Mouse (Mus musculus) MEL (cell line): Measurements from ENCODE around the gene Tnrc18. TPM values are rescaled to one million over a fixed set of nuclear protein-coding genes. Genes with fewer than 3 reads are reported as not detected.

Experiments
- DNase-seq: peaks from one replicate; pipeline ENCODE4 v3.0.0; 2011; ENCODE audit warnings: low read depth, low spot score
- H3K27ac ChIP-seq: 2 replicates; pipeline ENCODE4 v1.5.1; 2012; ENCODE audit warnings: low read depth, mild to moderate bottlenecking, control low read depth, low read length, moderate library complexity; ENCODE audit not compliant: control insufficient read depth
- H3K27me3 ChIP-seq, 2 experiments: fragments of 150-350 bp in 1 of 2; sonication (generic) in 1 of 2; 2 replicates each; pipeline ENCODE4 v1.6.1; 2012; ENCODE audit warnings: low read length in 2 of 2, mild to moderate bottlenecking in 2 of 2, improper control_type of control experiment in 1 of 2, moderate library complexity in 1 of 2; ENCODE audit not compliant: insufficient read depth in 2 of 2, control insufficient read depth in 1 of 2
- H3K36me3 ChIP-seq, 2 experiments: 2 replicates each; pipeline ENCODE4 v1.6.1; 2012 to 2014; ENCODE audit warnings: low read length in 2 of 2, improper control_type of control experiment in 1 of 2, inconsistent platforms in 1 of 2, mild to moderate bottlenecking in 1 of 2; ENCODE audit not compliant: insufficient read depth in 2 of 2, control insufficient read depth in 1 of 2
- H3K4me1 ChIP-seq, 2 experiments: fragments of 150-350 bp in 1 of 2; sonication (generic) in 1 of 2; 2 replicates each; pipeline ENCODE4 v1.6.1; 2012; ENCODE audit warnings: low read length in 2 of 2, improper control_type of control experiment in 1 of 2, mild to moderate bottlenecking in 1 of 2; ENCODE audit not compliant: insufficient read depth in 2 of 2, control insufficient read depth in 1 of 2
- H3K4me3 ChIP-seq, 2 experiments: fragments of 150-350 bp in 1 of 2; sonication (generic) in 1 of 2; 2 replicates each; pipeline ENCODE4 v1.5.1; 2012; ENCODE audit warnings: low read depth in 2 of 2, low read length in 2 of 2, mild to moderate bottlenecking in 2 of 2, moderate library complexity in 2 of 2, control low read depth in 1 of 2, improper control_type of control experiment in 1 of 2; ENCODE audit not compliant: control insufficient read depth in 1 of 2, insufficient read depth in 1 of 2
- H3K79me2 ChIP-seq: 2 replicates; pipeline ENCODE4 v1.6.1; 2012; ENCODE audit warnings: mild to moderate bottlenecking, low read length, moderate library complexity; ENCODE audit not compliant: control insufficient read depth, poor library complexity, insufficient read depth
- H3K9ac ChIP-seq: 2 replicates; pipeline ENCODE4 v1.6.1; 2012; ENCODE audit warnings: low read depth, mild to moderate bottlenecking, control low read depth, low read length, moderate library complexity; ENCODE audit not compliant: control insufficient read depth, poor library complexity, severe bottlenecking
- H3K9me3 ChIP-seq: fragments of 150-350 bp; sonication (generic); replicated peaks from 2 replicates; pipeline ENCODE4 v1.6.1; 2012; ENCODE audit warnings: mild to moderate bottlenecking, low read length, improper control_type of control experiment, moderate library complexity; ENCODE audit not compliant: insufficient read depth
- CHD2 ChIP-seq: IDR thresholded peaks from 2 replicates; pipeline ENCODE4 v1.6.1; 2011; ENCODE audit warnings: low read length, improper control_type of control experiment
- CTCF ChIP-seq, 3 experiments: IDR thresholded peaks in 2 of 3; conservative IDR thresholded peaks in 1 of 3; 2 replicates each; pipeline ENCODE4 v1.5.1; 2011 to 2012; ENCODE audit warnings: low read length in 3 of 3, low read depth in 2 of 3, mild to moderate bottlenecking in 2 of 3, improper control_type of control experiment in 1 of 3, inconsistent platforms in 1 of 3, mixed read lengths in 1 of 3, moderate library complexity in 1 of 3; ENCODE audit not compliant: control insufficient read depth in 1 of 3, insufficient read depth in 1 of 3, poor library complexity in 1 of 3, severe bottlenecking in 1 of 3
- ELF1 ChIP-seq: IDR thresholded peaks from 2 replicates; pipeline ENCODE4 v1.6.1; 2014; ENCODE audit warnings: low read depth, mild to moderate bottlenecking, inconsistent platforms, low read length, improper control_type of control experiment, moderate library complexity
- EP300 ChIP-seq, 2 experiments: IDR thresholded peaks; 2 replicates each; pipeline ENCODE4 v1.6.1; 2011; ENCODE audit warnings: improper control_type of control experiment in 2 of 2, low read length in 2 of 2, low read depth in 1 of 2, mild to moderate bottlenecking in 1 of 2
- ETS1 ChIP-seq: IDR thresholded peaks from 2 replicates; pipeline ENCODE4 v1.6.1; 2012; ENCODE audit warnings: low read depth, mild to moderate bottlenecking, inconsistent platforms, low read length, improper control_type of control experiment, moderate library complexity
- GABPA ChIP-seq: IDR thresholded peaks from 2 replicates; pipeline ENCODE4 v1.6.1; 2012; ENCODE audit warnings: low read depth, mild to moderate bottlenecking, inconsistent platforms, low read length, improper control_type of control experiment, moderate library complexity
- GATA1 ChIP-seq: IDR thresholded peaks from 2 replicates; pipeline ENCODE4 v1.6.1; 2011; ENCODE audit warnings: low read depth, low read length, improper control_type of control experiment
- KAT2A ChIP-seq: conservative IDR thresholded peaks from 2 replicates; pipeline ENCODE4 v1.6.1; 2012; ENCODE audit warnings: low read depth, low read length, improper control_type of control experiment, inconsistent platforms
- MAX ChIP-seq: IDR thresholded peaks from 2 replicates; pipeline ENCODE4 v1.6.1; 2011; ENCODE audit warnings: low read length, improper control_type of control experiment
- MEF2A ChIP-seq: IDR thresholded peaks from 2 replicates; pipeline ENCODE4 v1.6.1; 2014; ENCODE audit warnings: low read depth, mild to moderate bottlenecking, inconsistent platforms, low read length, improper control_type of control experiment; ENCODE audit not compliant: poor library complexity, insufficient replicate concordance, severe bottlenecking; ENCODE audit errors: extremely low read depth
- MYB ChIP-seq: IDR thresholded peaks from 2 replicates; pipeline ENCODE4 v1.6.1; 2011; ENCODE audit warnings: mild to moderate bottlenecking, low read depth, low read length, improper control_type of control experiment
- MYC ChIP-seq: IDR thresholded peaks from 2 replicates; pipeline ENCODE4 v1.6.1; 2011; ENCODE audit warnings: low read depth, mild to moderate bottlenecking, low read length, improper control_type of control experiment, moderate library complexity
- NELFE ChIP-seq: IDR thresholded peaks from 2 replicates; pipeline ENCODE4 v1.6.1; 2011; ENCODE audit warnings: low read depth, low read length, improper control_type of control experiment
- NRF1 ChIP-seq: IDR thresholded peaks from 2 replicates; pipeline ENCODE4 v1.6.1; 2014; ENCODE audit warnings: low read depth, mild to moderate bottlenecking, inconsistent platforms, low read length, improper control_type of control experiment, moderate library complexity; ENCODE audit not compliant: poor library complexity, insufficient read depth, severe bottlenecking
- POLR2A ChIP-seq, 2 experiments: IDR thresholded peaks; 2 replicates each; pipeline ENCODE4 v1.6.1; 2011 to 2012; ENCODE audit warnings: low read length in 2 of 2, mild to moderate bottlenecking in 2 of 2, control low read depth in 1 of 2, improper control_type of control experiment in 1 of 2, low read depth in 1 of 2, moderate library complexity in 1 of 2; ENCODE audit not compliant: control insufficient read depth in 1 of 2, insufficient read depth in 1 of 2, poor library complexity in 1 of 2
- POLR2AphosphoS2 ChIP-seq: IDR thresholded peaks from 2 replicates; pipeline ENCODE4 v1.6.1; 2011; ENCODE audit warnings: low read length, improper control_type of control experiment
- RCOR1 ChIP-seq: IDR thresholded peaks from 2 replicates; pipeline ENCODE4 v1.6.1; 2012; ENCODE audit warnings: low read depth, mild to moderate bottlenecking, inconsistent platforms, low read length, improper control_type of control experiment
- SMC3 ChIP-seq: IDR thresholded peaks from 2 replicates; pipeline ENCODE4 v1.6.1; 2011; ENCODE audit warnings: low read depth, low read length, improper control_type of control experiment
- TBP ChIP-seq: IDR thresholded peaks from 2 replicates; pipeline ENCODE4 v1.8.0; 2011; ENCODE audit warnings: low read depth, low read length, improper control_type of control experiment
- UBTF ChIP-seq: IDR thresholded peaks from 2 replicates; pipeline ENCODE4 v1.6.1; 2012; ENCODE audit warnings: low read depth, mild to moderate bottlenecking, inconsistent platforms, low read length, improper control_type of control experiment, moderate library complexity, borderline replicate concordance; ENCODE audit not compliant: insufficient read depth
- USF1 ChIP-seq: IDR thresholded peaks from 2 replicates; pipeline ENCODE4 v1.6.1; 2014; ENCODE audit warnings: low read depth, mild to moderate bottlenecking, inconsistent platforms, low read length, improper control_type of control experiment, moderate library complexity
- ZC3H11A ChIP-seq: IDR thresholded peaks from 2 replicates; pipeline ENCODE4 v1.6.1; 2012; ENCODE audit warnings: low read depth, mild to moderate bottlenecking, inconsistent platforms, low read length, improper control_type of control experiment
- ZKSCAN1 ChIP-seq: IDR thresholded peaks from 2 replicates; pipeline ENCODE4 v1.6.1; 2012; ENCODE audit warnings: low read depth, mild to moderate bottlenecking, inconsistent platforms, low read length, improper control_type of control experiment, moderate library complexity
- ZMIZ1 ChIP-seq: IDR thresholded peaks from 2 replicates; pipeline ENCODE4 v1.6.1; 2012; ENCODE audit warnings: low read depth, mild to moderate bottlenecking, inconsistent platforms, low read length, improper control_type of control experiment, moderate library complexity
- ZNF384 ChIP-seq: IDR thresholded peaks from 2 replicates; pipeline ENCODE4 v1.6.1; 2012; ENCODE audit warnings: low read depth, mild to moderate bottlenecking, inconsistent platforms, low read length, improper control_type of control experiment
- polyA plus RNA-seq, 2 experiments: library from polyadenylated mRNA; stranded (reverse) in 1 of 2; unstranded in 1 of 2; fragments of >175 nt in 1 of 2; fragments of >200 nt in 1 of 2; gene quantifications; 2 replicates each; pipeline versions ENCODE4 v1.2.1 to v1.2.4; 2012; ENCODE audit warnings: low replicate concordance in 2 of 2, low read depth in 1 of 2; ENCODE audit not compliant: insufficient read length in 2 of 2, insufficient read depth in 1 of 2, missing spikeins in 1 of 2
- total RNA-seq: library from RNA; depleted of rRNA; stranded (reverse); fragments of 300-350 nt; gene quantifications from 2 replicates; pipeline ENCODE4 v1.2.3, GENCODE M21; 2012

The Tnrc18 gene
- total and polyA plus RNA-seq, 3 experiments = 0.31 to 3.4 TPM; not detected in 1

GRCm38 (mm10) chr5:142726748-142727147, 90.7 kb downstream of the Tnrc18 start:
- no peak overlapping the region for H3K4me3 ChIP-seq
- H3K27ac ChIP-seq = no peak overlapping the region
- no peak for DNase-seq
- no peaks in the 10 kb centered on the region for H3K27me3 ChIP-seq
- TF ChIP-seq ZC3H11A (no peak), MAX (no peak), MYB (no peak), POLR2AphosphoS2 (no peak), NRF1 (no peak), SMC3 (no peak), USF1 (no peak), EP300 (IDR thresholded peaks at IDR 0.05; ENCODE audit: low read depth in 1 of 2, low read length in 2 of 2) (no peak), CHD2 (no peak), RCOR1 (no peak)
- TF ChIP-seq, all 39 proteins: peak for 0
- no peaks in the 10 kb centered on the region for H3K4me1 ChIP-seq
- no peaks in the 10 kb centered on the region for H3K79me2 ChIP-seq
- no peaks in the 10 kb centered on the region for H3K36me3 ChIP-seq
- H3K9me3 ChIP-seq = no peaks in the 10 kb centered on the region
- H3K9ac ChIP-seq = no peak overlapping the region

- no peak overlapping the region for H3K4me3 ChIP-seq
- H3K27ac ChIP-seq = no peak overlapping the region
- no peak overlapping the region for H3K9ac ChIP-seq
- no peaks in the 10 kb centered on the region for H3K9me3 ChIP-seq
- no peaks in the 10 kb centered on the region for H3K79me2 ChIP-seq
- H3K36me3 ChIP-seq = no peaks in the 10 kb centered on the region
- H3K4me1 ChIP-seq = no peaks in the 10 kb centered on the region
- TF ChIP-seq NRF1 = no peak
- TF ChIP-seq ELF1 = no peak
- no peak for TF ChIP-seq NELFE
- TF ChIP-seq ZKSCAN1 = no peak
- no peak for TF ChIP-seq GABPA
- no peak for TF ChIP-seq MAX
- no peak for TF ChIP-seq GATA1
- TF ChIP-seq SMC3 = no peak
- no peak for TF ChIP-seq CTCF (IDR thresholded peaks at IDR 0.05 in 2 of 3, conservative IDR thresholded peaks at IDR 0.05 in 1 of 3; ENCODE audit: control insufficient read depth in 1 of 3, insufficient read depth in 1 of 3, low read depth in 2 of 3, low read length in 3 of 3, poor library complexity in 1 of 3, severe bottlenecking in 1 of 3)
- no peak for TF ChIP-seq POLR2AphosphoS2
- no peak for TF ChIP-seq ZNF384
- no peak for TF ChIP-seq TBP
- TF ChIP-seq MEF2A = no peak
- no peak for TF ChIP-seq MYB
- no peak for TF ChIP-seq UBTF
- no peak for TF ChIP-seq ZMIZ1
- no peak for TF ChIP-seq ETS1
- TF ChIP-seq MYC = no peak
- no peak for TF ChIP-seq POLR2A (IDR thresholded peaks at IDR 0.05; ENCODE audit: control insufficient read depth in 1 of 2, insufficient read depth in 1 of 2, low read depth in 1 of 2, low read length in 2 of 2, poor library complexity in 1 of 2)
- no peak for TF ChIP-seq KAT2A
- DNase-seq = no peak
- no peaks in the 10 kb centered on the region for H3K27me3 ChIP-seq
Observed at GRCm38 (mm10) chr5:142724265-142724664, 93.2 kb downstream of the Tnrc18 start.
